Mouse (Mus musculus) cerebellum, adult 9-11 months (tissue): ENCODE measurements around the gene Iqcb1.

Experiments
- DNase-seq: peaks from one replicate; pipeline ENCODE4 v3.0.0; 2022

Iqcb1 gene

DNA sequence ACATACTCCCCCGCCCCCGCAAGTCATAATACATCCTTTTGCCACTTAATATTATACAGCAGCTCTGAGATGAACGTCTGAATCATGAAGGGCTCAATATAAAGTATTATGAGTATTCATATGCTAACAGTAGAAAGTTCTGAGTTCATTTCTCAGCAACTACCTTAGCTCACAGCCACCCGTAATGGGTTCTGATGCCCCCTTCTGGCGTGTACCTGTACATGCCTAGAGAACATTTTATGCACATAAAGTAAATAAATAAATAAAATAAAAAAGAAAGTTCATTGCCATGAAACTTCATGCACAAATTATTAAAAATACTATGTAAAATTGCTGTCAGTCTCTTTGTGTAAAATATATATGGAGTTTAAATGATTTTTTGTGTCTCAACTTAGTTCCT is 49.1 kb downstream of the Iqcb1 start:
- DNase-seq = no peak

DNA sequence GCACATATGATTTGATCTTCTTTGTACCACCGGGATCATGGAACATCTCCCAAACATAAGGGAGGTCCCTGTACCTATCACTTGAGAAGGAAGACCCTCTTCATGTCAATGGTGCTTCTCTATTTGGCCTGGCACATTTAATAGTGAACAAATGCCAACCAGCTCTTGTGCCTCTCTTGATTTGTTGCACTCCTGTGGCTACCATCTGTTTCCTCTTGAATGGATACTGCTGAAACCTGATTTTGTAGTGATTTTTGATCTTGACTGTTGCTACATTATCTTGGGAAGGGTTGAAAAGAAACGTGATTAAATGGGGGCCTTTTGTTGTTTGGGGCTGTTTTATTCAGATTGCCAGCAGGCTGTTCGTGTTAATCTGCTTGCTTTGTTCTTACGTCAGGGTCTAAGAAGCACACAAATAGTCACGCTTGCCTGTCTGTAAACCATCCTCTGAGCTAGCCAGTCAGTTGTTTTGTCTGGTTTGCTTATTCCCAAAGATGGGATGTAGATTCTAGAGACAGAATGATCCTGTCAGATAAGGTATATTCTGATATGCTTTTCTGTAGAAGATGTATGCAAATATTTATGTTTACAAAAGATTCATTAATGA is 54.7 kb downstream of the Iqcb1 start:
- DNase-seq = peak; percentile 69

DNA sequence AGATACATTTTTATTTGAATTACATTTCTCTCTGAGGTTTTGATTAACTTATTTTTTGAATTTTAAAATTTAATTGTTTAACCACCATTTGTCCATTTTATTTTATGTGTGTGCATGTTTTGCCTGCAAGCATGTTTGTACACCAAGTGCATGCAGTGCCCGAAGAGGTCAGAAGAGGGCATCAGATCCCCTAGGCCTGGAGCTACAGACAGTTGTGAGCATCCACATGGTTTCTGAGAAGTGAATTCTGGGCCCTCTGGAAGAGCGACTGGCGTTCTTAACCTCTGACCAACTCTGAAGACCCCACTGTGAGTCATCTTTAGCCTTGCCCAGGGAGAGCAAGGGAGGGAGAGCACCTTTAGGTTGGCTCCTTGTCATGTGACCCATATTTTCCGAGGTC is 56.7 kb downstream of the Iqcb1 start:
- no peak for DNase-seq

DNA sequence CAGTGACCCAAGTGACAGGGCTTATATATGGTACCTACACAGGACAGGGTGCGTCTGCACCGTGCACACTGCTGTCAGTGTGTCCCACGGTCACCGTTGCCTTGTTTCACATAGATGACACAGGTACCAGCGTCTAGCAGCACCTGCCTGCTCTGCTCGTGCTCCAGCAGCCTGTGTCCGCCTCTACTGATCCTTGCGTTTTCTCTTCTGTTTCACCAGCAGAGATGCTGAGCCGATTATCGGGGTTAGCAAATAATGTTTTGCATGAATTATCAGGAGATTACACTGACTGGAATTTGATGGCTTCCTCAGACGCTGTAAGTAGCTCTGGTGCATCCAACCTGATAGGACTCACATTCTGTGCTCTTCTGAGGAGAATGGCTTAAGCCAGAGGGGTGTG is 57.7 kb downstream of the Iqcb1 start:
- DNase-seq = no peak

GRCm38 (mm10) chr16:36887546-36887945 is 59.4 kb downstream of the Iqcb1 start:
- no peak for DNase-seq

GRCm38 (mm10) chr16:36890559-36890958 is 62.4 kb downstream of the Iqcb1 start:
- DNase-seq = no peak

DNA sequence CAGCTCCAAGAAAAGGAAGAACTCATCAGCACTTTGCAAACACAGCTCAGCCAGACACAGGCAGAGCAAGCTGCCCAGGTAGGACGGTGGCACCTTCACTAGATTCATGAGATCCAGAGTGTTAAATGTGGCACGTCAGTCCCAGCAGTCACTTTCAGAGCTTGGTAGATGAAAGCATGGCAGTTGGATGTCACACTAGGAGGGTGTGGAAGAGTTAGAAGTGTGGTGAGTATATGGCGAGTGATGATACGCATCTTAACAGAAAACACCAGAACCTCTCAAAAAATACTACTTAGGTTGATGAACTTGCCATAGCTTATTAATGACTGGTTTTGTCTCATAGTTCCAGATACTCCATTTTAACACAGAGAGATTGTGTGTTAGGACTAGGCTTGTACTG is 63.2 kb downstream of the Iqcb1 start:
- DNase-seq = no peak

DNA sequence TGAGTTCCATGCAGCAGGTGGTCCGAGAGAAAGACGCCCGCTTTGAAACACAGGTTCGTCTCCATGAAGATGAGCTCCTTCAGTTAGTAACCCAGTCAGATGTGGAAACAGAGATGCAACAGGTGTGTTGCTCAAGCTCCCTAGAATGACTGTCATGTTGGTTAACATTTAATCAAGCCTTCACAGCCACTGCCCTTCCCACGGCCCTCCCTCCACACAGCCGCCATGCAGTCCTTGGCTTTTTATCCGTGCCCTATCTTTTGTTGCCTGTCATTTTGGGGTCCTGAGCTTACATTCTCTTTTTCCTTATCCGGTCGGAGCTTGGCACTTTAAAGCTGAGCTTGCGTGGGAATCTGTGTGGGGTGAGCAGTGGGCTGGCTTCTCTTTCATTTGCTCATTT is 65.1 kb downstream of the Iqcb1 start:
- no peak for DNase-seq

- DNase-seq = no peak
These were observed 68.5 kb downstream of the Iqcb1 start for GRCm38 (mm10) chr16:36896712-36897111.

- DNase-seq = no peak
These were observed 75.0 kb downstream of the Iqcb1 start for GRCm38 (mm10) chr16:36903156-36903555.

- no peak for DNase-seq
These were observed 83.7 kb downstream of the Iqcb1 start for GRCm38 (mm10) chr16:36911909-36912308.

DNA sequence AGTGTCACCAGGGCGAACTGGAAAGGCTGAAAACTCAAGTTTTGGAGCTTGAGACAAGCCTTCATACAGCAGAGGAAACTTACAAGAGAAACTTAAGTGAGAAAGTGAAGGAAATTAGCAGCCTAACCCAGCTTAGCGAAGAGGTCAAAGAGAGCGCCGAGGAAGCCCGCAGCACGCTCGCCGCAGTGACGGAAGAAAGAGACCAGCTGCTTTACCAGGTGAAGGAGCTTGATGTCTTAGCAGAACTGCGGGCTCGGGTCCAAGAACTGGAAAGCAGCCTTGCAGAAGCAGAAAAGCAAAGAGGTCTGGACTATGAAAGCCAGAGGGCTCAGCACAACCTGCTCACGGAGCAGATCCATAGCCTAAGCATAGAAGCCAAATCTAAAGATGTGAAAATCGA is 84.1 kb downstream of the Iqcb1 start:
- DNase-seq = no peak

DNA sequence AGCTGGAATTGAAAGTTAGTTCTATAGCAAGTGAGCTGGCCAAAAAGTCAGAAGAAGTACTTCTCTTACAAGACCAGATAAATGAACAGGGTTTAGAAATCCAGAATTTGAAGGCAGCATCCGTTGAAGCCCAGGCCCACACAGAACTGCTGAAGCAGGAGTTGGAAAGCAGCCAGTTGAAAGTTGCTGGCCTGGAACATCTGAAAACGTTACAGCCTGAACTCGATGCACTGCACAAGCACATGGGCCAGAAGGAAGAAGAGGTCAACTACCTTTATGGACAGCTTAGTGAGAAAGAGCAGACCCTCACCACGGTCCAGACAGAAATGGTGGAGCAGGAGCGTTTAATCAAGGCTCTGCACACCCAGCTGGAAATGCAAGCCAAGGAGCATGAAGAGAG is 86.0 kb downstream of the Iqcb1 start:
- no peak for DNase-seq

- no peak for DNase-seq
These were observed 90.3 kb downstream of the Iqcb1 start for GRCm38 (mm10) chr16:36918505-36918904.

DNA sequence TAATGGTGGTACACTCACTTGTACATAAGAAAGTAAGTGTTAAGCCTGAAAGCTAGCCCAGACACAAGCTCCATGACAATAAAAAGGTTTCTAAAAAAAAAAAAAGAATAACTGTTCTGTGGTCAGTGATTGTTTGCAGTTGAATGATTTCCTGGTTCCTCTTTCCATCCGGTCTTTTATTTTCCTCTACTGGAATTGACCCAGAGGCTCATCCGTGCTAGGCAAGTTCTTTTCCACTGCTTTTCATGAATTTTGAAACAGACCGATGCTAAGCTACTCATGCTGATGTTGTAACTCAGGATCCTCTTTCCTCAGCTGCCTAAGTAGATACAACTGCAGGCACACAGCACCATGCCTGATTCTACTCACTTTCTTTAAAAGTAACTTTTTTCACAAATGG is 92.2 kb downstream of the Iqcb1 start:
- DNase-seq = no peak

DNA sequence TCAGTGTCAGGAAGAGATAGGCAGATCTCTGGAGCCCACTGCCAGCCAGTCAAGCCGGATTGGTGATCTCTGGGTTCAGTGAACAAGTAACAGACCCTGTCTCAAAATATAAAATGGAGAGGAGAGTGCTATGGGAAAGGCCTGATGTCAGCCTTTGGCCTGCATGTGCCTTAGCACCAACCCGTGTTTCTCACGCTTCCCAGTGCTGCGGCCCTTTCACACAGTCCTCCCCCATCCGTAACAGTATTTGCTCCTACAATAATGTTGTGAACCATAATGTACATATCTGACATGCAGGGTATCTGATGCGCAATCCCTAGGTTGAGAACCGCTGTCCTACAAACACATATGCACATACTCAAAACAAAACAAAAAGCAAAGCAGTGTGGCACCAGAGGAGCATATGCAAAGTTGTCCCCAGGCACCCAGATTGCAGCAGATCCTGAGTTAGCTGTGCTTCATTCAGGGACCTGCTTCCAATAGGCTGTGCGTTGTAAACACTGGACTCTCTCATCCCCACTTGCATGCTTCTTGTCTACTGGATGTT is 93.0 kb downstream of the Iqcb1 start:
- DNase-seq = no peak

DNA sequence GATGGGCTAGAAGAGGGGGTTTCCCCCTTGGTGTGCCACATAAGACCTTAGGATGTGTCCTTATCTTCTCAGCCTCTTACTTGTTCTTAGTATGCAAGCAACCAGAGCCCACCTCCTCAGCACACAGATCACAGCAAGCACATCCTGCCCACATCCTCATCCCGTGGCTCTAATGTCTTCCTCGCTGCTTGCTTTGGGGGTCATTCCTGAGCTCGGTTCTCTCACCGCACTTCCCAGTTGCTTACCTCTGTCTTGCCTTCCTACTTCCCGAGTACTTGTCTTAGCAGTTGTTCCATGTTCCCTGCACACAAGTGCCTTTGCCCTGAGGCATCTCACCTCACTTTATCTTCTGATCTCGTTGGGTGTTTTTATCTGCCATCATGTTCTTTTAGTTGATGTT is 93.8 kb downstream of the Iqcb1 start:
- no peak for DNase-seq
